Mouse (Mus musculus): ENCODE results near the gene Fam83e.

DNA sequence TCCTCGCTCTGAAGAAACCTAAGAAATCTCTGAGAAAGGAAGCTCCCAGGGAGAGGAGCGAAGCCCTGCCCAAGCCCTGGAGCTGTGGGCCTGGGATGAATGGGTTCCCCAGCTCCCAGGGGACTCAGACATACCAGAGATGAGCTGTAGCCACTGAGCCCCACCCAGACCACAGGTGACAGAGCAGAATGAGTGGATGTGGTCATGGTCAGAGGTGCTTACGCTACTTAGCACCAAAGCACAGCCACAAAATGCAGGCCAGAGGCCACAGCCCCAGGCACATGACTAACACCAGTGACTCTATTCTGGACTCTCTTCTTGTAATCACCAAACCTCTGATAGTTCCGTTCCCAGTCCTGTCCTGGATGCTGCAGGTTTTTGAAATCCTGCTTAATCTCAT lies 50.1 kb downstream of the Fam83e start:
- no peak for TF ChIP-seq CTCF (IDR thresholded peaks at IDR 0.05; ENCODE audit: low read depth, low read length)
- TF ChIP-seq POLR2A (IDR thresholded peaks at IDR 0.05; ENCODE audit: insufficient read depth, low read length), result no peak
